Mouse (Mus musculus) urinary bladder, adult 2 months (tissue): ENCODE data around the gene Fndc10. TPM values are rescaled to one million over a fixed set of nuclear protein-coding genes. Genes with fewer than 3 reads are reported as not detected.
"Not testable (repeated sequence)": the region's sequence is repeated elsewhere in the genome, so short reads cannot be mapped to it uniquely, and the experiment has no call there.

ENCODE experiments used
- DNase-seq: peaks from one replicate; pipeline ENCODE4 v3.0.0; 2022; ENCODE audit warnings: low spot score
- polyA plus RNA-seq: library from polyadenylated mRNA; depleted of rRNA; stranded (reverse); fragments of >200 nt; gene quantifications from 2 replicates; pipeline ENCODE4 v1.2.3, GENCODE M21; 2012

Fndc10 gene
- polyA plus RNA-seq, 1 experiment: 20.1 TPM

DNA sequence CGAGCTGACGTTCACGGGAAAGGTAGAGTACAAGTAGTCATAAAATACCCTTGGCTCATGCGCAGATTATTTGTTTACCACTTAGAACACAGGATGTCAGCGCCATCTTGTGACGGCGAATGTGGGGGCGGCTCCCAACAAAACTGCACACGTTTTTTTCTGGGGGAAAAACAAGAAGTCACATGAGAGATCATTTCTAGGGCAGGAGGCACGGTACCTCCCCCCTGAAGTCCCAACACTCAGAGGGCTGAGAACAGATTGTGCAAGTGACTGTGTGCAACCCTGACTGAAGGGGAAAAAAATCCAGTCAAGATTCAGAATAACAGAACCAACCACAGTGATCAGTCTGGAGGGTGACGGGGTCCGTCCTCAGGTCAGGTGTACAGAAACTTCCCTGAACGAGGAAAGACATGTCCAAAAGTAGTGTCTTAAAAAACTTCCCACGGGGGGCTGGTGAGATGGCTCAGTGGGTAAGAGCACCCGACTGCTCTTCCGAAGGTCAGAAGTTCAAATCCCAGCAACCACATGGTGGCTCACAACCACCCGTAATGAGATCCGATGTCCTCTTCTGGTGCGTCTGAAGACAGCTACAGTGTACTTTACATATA lies 10.4 kb upstream of the Fndc10 start:
- DNase-seq: not testable (repeated sequence)

DNA sequence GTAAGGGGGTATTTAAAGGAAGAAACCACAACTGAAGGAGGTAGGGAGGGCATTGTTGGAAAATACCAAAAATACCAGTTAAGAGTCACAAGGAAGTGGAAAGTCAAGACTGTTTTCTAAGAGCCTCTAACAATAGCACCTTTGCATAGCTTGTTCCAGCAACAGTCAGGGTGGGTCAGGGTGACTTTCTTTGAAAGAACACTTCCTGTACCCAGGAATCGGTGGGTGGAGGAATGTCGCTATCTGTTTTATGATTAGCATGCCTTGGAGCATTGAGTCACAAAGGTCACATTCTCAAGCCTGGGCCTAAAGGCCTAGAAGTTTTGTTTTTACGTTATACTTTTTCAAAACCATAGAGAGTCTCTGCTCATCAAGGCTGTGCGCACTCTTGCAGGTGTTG lies 6.4 kb upstream of the Fndc10 start:
- not testable (repeated sequence) for DNase-seq

DNA sequence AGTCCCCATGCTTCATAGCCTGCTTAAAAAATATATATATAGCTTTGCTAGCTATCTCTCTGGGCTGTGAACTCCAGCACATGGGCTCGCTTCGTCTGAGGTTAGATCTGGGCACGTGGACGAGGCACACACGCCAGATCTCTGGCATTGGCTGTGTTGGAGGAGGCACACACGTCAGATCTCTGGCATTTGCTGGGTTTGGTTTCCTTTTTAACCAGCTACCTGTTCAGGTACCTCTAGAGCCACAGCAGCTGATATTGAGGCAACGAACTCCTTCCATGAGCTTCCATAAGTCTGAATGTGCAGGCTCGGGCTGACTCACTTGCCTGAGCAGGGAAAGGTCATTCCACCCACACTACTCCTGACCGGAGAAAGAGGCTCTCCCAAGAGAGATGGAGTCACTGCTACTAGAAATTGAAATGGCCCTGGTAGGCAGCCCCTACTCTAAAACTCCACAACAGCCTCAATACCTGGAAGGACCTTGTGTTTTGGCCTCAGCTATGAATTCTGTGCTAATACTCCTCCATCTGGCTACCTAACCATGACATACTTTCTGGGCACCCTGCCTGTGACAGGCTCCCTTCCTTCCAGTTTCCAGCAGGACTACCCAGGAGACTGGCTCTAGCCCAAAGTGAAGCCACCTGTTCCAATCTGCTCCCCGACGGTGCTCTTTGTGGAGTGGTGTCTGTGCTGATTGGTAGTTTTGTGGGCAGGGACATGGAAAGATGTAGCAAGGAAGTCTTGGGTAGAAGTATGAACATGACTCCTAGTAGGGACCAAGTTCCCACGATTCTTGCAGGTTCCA lies 3.4 kb upstream of the Fndc10 start:
- DNase-seq: no peak

DNA sequence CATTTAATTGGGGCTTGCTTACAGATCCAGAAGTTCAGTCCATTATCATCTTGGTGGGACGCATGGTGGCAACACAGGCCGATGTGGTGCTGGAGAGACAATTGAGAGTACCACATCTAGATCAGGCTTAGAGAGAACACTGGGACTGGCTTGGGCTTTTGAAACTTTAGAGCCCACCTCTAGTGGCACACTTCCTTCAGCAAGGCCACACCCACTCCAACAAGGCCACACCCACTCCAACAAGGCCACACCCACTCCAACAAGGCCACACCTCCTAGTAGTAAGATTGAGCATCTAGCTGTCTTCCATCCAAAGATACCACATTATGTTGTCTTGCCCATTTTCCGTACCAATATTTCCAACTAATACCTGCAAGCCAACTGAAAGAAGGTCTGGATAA lies 1.7 kb upstream of the Fndc10 start:
- DNase-seq: no peak

DNA sequence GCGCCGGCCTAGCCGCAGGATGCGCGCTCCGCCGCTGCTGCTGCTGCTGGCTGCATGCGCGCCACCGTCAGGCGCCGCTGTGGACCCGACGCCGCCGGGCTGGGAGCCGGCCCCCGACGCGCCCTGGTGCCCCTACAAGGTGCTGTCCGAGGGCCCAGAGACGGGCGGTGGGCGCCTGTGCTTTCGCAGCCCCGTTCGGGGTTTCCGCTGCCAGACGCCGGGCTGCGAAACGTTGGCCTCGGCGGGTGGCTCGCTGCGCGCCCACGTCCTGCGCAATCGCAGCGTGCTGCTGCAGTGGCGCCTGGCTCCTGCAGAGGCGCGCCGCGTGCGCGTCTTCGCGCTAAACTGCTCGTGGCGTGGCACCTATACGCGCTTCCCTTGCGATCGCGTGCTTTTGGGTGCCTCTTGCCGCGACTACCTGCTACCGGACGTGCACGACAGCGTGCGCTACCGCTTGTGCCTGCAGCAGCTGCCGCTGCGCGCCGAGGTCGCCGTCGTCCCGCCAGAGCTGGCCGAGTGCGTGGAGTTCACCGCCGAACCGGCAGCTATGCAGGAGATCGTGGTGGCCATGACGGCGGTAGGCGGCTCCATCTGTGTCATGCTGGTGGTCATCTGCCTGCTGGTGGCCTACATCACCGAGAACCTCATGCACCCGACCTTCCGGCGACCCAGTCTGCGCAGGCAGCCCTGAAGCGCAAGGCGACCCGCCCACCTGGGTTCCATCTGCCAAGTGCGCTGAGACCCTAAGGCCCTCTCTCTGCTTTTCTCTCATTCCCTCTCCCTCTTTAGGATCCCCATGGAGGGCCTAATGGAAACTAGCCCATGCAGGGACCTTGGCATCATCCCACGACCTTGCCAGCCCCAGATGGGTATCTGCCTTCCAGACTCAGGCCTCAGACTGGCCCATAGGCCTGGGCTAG lies 600 bp downstream of the Fndc10 start:
- peak; percentile 64 for DNase-seq

DNA sequence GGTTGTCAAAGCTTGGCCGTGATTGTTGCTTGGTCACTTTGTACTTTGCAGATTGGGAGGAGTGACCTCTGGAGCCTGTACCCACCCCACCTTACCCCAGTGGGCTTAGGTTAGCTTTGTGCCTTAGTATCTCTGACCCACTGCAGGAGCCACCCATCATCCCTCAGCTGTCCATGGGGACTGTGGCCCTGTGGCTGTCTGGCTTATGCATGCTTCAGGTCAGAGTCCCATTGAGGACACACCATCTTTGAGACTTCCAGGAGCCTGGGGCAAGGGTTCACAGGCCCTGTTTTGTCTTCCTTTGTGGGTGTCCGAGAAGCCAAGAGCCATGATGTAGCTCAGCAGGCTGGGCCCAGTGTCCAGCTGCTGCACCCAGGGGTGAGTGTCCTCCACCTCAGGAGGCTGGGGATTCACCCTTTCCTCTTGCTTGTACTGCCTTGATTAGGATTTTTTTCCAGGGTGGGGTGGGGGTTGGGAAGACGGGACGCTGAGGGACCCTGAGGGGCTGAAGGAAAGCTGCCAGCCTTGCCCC lies 1.5 kb downstream of the Fndc10 start:
- DNase-seq: no peak

DNA sequence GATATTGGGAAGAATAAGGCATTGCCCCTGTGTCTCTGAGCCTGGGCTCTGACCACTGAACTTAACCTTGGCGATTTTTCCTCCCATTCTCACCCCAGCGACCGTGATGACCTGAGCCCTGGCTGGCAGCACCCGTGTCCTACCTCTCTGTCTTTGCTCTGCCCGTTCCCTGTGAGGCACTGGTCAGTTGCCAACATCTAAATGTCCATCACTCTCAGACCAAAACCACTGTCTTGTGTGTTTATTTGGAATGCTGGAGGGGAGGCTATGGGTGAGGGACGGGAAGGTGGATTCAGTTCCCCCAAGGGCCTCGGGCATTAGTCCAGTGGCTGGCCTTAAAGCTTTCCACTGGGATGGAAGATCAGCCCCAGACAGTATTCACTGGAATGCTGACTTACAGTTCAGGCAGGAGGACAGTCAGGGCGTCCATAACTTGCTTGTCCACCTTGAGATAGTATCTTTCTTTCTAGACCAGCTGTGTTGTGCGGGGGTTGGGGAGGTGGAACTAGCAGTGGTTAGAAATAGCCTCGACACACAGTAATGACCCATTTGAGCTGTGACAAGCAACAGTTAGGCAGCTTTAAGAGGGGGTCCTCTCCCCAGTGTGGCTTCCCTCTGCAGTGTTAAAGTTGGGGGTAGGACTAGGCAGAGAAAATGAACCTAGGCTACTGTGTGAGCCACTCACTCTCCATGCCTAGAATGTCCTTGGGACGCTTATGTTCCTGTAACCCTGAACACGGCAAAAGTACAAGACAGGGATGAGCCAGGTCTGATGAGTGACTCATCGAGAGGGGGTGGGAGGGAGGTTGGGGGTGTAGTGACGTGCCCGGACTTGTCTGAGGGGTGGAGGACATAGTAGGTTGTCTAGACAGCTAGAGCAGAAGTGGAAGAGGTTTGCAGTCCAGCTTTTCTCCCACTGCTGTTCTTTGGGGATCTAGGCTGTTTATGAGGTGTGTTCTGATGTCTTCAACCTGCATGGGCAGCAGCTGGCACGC lies 2.4 kb downstream of the Fndc10 start:
- DNase-seq: no peak

DNA sequence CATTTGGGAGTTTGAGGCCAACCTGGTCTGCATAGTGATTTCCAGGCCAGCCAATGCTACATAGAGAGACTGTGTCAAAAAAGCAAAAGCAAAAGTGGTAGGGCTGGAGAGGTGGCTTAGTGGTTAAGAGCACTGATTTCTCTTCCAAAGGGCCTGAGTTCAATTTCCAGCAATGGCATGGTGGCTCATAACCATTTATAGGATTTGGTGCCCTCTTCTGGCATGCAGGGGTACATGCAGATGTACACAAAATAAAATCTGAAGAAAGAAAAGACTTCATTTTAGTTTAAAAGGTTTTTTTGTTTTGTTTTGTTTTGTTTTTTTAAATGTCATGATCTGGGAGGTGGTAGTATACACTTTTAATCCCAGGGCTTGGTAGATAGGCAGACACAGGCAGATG lies 6.3 kb downstream of the Fndc10 start:
- DNase-seq: no peak

DNA sequence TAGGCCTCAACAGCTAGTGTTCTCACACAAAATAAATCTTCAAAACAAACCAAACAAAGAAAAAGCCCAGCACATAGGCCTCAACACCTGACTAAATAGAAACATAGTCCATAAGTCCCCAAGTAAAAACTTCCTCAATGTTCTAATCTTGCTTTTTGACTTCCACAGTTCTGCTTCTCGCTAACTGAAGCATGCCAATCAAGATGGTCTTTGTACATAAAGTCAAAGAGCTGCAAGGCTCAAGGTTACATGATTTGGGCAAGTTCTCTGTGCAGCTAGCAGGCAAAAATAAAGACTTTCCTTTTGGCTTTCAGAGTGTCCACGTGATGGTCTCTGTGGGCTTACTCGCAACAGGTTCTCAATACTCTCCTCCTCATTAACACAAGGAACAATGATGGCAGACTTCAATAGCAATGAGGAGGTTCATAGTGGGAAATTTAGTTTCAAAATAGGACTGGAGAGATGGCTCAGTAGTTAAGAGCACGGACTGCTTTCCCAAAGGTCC lies 9.3 kb downstream of the Fndc10 start:
- DNase-seq: no peak

DNA sequence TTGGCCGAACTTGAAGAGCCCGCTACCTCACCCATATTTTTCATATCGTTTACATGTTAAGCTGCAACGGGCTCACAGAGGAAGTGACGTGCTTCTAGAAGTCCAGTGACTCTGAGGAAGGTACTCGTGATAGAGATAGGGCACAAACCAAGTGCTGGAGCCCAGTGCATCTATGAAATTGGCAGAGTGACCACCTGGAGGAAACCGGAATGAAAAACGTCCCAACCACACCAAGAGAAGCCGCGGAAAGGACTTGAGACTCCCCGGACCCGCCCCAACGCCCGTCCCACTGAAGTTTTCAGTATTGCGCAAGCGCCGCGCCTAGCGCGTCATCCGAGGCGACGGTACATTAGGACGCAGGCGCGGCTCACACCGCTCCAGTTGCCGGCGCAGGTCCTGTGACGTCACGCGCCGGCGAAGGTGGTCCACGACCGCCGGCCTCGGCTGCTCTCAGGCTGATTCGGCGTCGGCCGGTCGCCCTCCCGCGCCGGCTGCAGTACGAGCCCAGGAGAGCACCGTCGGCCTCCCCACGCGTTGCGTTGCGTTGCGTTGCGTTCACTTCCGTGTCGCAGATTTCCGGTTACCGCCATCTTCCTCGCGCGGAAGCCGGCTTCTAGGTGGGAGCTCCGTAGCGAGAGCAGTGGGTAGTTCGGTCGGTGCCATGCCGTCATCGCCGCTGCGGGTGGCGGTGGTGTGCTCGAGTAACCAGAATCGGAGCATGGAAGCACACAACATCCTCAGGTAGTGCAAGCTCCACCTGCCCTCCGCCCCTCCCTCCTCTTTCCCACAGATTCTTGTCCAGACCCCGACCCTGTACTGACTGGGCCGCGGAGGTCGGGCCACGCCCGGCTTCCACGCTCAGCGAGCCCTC lies 10.8 kb downstream of the Fndc10 start, which contains the start of gene Ssu72:
Gene Ssu72, plus strand, starts transcription at position 80 of the 871 bp plus-strand sequence.
- DNase-seq: peak; percentile 97

DNA sequence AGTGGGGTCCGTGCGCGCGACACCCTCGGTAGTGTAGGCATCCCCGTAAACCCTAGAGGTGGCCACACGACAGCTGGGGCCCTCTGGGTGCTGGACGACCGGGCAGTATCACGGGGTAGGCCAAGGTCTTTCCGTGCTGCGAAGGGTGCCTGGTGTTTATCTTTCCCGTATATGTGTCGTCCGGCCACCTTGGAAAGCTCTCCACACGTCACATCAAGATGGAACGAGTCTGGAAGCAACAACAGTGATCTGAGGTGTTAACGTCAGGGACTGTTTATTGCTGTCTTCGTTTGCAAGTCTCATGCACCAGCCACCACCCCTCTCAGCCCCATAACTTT lies 11.4 kb downstream of the Fndc10 start:
- no peak for DNase-seq

DNA sequence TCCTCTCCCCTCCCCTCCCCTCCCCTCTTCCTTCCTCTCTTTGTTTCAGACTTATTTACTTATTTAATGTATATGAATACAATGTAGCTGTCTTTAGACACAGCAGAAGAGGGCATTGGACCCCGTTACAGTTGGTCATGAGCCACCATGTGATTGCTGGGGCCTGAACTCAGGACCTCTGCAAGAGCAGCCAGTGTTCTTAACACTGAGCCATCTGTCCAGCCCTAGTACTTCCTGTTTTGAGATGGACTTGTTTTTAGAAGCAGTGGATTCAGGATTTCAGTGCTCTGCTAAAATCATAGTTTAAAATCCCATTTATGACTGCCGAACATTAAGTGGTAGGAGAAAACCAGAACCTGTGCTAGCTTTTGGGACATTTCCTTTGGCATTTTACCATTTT lies 14.4 kb downstream of the Fndc10 start:
- DNase-seq: no peak

DNA sequence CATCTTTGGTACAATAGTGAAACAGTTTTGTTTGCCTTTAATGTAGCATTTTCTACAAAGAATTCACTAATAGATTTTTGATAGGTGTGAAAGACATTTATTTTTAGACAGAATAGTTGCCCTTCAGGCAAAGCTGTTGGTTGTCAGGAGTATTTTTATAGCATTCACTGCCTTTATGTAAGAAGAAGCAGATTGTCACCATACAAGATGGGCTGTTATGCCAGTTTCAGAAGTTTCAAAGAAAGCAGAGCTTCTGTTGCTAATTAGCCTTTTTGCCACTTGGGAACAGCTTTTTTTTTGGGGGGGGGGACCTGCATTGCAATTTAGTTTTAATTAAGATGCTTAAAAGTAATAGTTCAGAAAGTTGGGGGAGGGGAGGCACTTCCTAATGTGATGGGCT lies 14.8 kb downstream of the Fndc10 start:
- DNase-seq: no peak

DNA sequence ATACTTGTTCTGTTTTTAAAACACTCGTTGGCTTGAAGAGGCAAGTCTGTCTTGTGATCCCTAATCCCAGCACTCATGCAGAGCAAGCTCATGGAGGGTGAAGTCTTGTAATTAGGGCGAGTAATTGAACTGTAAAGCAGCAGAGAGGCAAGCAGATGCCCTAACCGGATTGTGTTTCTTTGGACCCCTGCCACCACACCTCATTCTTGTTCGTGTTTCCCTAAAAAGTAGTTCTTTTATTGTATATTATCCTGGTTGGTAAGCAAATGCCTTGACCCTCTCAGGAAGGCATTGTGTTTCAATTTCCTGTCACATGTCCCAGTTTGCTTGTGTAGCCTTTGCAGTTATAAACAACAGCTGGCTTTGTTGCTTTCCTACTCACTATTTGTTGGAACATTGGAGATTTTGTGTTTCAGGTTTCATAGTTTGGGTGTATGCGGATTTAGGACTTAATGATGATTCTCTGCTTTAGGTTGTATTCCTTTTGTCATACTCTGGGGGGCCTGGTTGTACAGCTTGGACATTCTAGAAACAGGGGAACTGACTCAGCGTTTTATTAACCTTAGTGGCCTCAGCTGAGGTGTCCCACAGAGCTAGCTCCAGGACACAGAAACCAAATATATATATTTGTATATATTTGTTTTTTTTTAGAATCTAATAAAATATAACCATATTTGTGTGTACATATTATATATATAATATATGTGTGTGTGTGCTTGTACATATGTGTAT lies 16.5 kb downstream of the Fndc10 start:
- no peak for DNase-seq

DNA sequence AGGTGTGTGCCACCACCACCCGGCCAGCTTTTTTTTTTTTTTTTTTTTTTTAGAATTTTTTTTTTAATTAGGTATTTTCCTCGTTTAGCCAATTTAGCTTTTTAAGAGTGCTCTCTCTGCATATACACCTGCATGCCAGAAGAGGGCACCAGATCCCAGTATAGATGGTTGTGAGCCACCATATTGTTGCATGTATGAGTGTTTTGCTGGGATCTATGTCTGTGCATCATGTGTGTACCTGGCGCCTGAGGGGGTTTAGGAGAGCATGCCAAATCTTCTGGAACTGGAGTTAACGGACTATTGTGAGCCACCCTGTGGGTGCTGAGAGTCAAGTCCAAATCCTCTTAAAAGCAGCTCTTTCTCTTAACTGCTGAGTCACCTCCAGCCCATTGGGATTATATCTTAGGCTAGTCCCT lies 27.5 kb downstream of the Fndc10 start:
- DNase-seq: no peak

DNA sequence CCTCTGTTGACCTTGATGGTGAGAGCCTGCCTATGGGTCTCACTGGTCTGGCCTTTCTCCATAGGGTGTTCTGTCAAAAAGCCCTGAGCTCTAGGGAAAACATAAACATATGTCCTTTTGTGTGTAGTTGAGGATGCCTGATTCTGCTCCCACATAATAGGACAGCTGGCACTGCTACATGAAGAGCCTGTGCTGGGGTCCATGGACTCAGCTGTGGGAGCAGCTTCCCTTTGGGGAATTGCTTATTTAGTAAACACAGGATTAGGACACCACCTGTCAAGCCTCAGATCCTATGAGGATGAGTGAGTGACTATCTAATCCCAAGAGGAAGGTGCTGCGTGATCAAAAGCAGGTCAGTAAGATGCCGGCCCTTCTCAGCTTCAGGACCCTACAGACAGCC lies 33.9 kb downstream of the Fndc10 start:
- no peak for DNase-seq

DNA sequence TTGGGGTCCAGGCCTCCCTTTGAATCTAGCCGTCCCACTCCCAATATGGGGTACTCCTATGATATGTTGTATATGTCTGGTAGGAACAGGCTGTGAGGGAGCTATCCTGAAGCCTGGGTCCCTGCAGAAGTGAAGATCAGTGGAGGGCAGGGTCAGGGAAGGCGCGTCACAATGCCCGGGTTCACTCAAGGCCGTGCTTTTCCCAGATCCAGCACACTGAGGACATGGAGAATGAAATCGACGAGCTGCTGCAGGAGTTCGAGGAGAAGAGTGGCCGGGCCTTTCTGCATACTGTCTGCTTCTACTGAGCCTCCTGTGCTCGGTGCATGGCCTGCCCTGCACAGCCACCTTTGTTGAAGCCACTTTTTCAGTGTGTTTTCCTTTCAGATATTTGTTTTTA lies 39.1 kb downstream of the Fndc10 start:
- DNase-seq: no peak

DNA sequence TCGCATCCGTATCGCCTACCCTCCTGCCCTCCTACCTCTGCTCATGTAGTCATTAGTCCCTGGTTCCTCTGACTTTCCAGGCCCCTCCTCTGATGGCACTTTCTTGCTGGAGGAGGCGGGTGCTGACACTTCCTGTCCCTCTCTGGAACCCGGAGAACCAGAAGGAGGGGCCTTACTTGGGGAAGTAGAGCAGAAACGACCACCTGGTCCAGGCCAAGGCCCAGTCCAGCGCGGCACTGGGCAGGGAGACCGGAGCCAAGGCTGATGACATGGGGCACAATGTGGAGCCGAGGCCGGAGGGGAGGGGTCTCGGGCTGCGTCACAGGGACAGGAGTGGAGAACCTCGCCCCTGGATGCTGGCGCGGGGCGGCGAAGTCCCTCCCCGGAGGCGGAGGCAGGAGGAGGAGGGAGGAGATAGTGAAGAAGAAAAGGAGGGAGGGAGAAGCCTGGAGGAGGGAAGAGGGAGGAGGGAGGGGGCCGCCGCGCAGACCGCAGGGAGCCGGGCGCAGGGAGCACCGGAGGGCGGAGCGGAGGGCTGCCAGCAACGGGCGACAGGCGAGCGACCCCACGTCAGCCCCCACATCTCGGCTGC lies 40.3 kb downstream of the Fndc10 start, which contains the start of gene Tmem240:
Gene Tmem240, plus strand, starts transcription at position 451 of the 592 bp plus-strand sequence.
- DNase-seq: peak; percentile 74
